Comparison of ENCODE assay signal across 22 mouse cellular contexts in the genomic region with DNA sequence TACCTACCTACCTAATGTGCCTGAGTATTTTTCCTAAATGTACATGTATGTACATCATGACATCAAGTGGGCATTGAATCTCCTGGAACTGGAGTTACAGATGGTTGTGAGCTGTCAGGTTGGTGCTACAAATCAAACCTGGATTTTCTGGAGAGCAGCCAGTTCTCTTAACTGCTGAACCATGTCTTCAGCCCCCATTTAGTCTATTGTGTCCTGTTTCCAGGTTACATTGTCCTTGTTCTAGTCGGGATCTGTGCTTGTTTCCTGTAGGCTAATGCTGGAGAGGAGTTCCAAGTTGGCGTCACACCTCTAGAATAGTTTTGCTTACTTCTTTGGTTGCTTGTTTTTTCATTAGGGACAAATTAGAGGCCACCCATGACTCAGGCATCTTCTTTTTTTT. TPM values are rescaled to one million over a fixed set of nuclear protein-coding genes. Genes with fewer than 3 reads are reported as not detected.
DNase-seq lines count a peak whose midpoint lies in the region; ATAC-seq and TF ChIP-seq lines count a peak whose summit lies in the region.
"Had no signal": no experiment of that assay in that cellular context is flagged by ENCODE, and none has a peak within 500 bp of the region (broad histone marks: within the 10 kb centered on the region; RNA-seq: fewer than 3 reads in every experiment).

No protein-coding gene starts in this region.

- TF ChIP-seq CTCF in kidney, adult 2 months (conservative IDR thresholded peaks at IDR 0.05; ENCODE audit: insufficient read depth, insufficient read length, low read depth, low read length) = no peak
- no peak for TF ChIP-seq CTCF in lung, postnatal 0 days (IDR thresholded peaks at IDR 0.05)

- WGBS in kidney, adult 2 months = 39% methylated on average over 2 of the region's 2 CpGs
- WGBS in kidney, embryonic 14.5 days = 70% methylated on average over 2 of the region's 2 CpGs
- 74% methylated on average over 2 of the region's 2 CpGs for WGBS in lung, postnatal 0 days

- no peak overlapping the region for H3K27ac ChIP-seq in kidney, adult 2 months (ENCODE audit: insufficient read depth, low read depth, low read length)
- no peak overlapping the region for H3K27ac ChIP-seq in kidney, embryonic 14.5 days (ENCODE audit: low read depth, low read length)
- no peak overlapping the region for H3K27ac ChIP-seq in lung, postnatal 0 days (ENCODE audit: low read length)
- H3K27ac ChIP-seq: embryonic facial prominence, embryonic 13.5 days; forebrain, embryonic 12.5 days; heart, embryonic 15.5 days; hindbrain, embryonic 12.5 days had no signal

- no peak for ATAC-seq in kidney, embryonic 14.5 days (ENCODE audit: low FRiP score, low TSS enrichment)
- no peak for ATAC-seq in lung, postnatal 0 days
- ATAC-seq: activated CD4-positive, CD25-positive, alpha-beta regulatory T cell, adult 4 months; forebrain, embryonic 16.5 days; hindbrain, embryonic 16.5 days; Patski had no signal

- H3K9ac ChIP-seq in kidney, embryonic 14.5 days (ENCODE audit: low read depth, low read length) = no peak overlapping the region
- H3K9ac ChIP-seq in lung, postnatal 0 days (replicated peaks; ENCODE audit: low read depth) = no peak overlapping the region
- H3K9ac ChIP-seq: embryonic facial prominence, embryonic 13.5 days; forebrain, embryonic 12.5 days; heart, embryonic 15.5 days; hindbrain, embryonic 12.5 days had no signal

- H3K36me3 ChIP-seq in kidney, adult 2 months (ENCODE audit: control insufficient read depth, insufficient read depth, low read length) = peaks cover 8% of the 10 kb centered on the region
- H3K36me3 ChIP-seq in kidney, embryonic 14.5 days (ENCODE audit: control insufficient read depth, insufficient read depth, low read length) = peaks cover 64% of the 10 kb centered on the region
- H3K36me3 ChIP-seq in lung, postnatal 0 days (ENCODE audit: insufficient read depth, low read length) = peaks cover 28% of the 10 kb centered on the region

- H3K27me3 ChIP-seq in kidney, adult 2 months (replicated peaks; ENCODE audit: control insufficient read depth, insufficient read depth, low read length) = no peaks in the 10 kb centered on the region
- no peaks in the 10 kb centered on the region for H3K27me3 ChIP-seq in kidney, embryonic 14.5 days (ENCODE audit: control insufficient read depth, insufficient read depth, low read length)
- no peaks in the 10 kb centered on the region for H3K27me3 ChIP-seq in lung, postnatal 0 days (replicated peaks; ENCODE audit: insufficient read depth, low read length)
- H3K27me3 ChIP-seq: embryonic facial prominence, embryonic 13.5 days; forebrain, embryonic 12.5 days; heart, embryonic 15.5 days; hindbrain, embryonic 12.5 days; Patski had no signal

- no peak for TF ChIP-seq POLR2A in kidney, adult 2 months (IDR thresholded peaks at IDR 0.05; ENCODE audit: low read depth, low read length)

- intact Hi-C loops in heart, postnatal 36 days (cut with DNase I) = no loop called here

- no peaks in the 10 kb centered on the region for H3K4me1 ChIP-seq in kidney, adult 2 months (ENCODE audit: control insufficient read depth, insufficient read depth, low read length)
- H3K4me1 ChIP-seq in kidney, embryonic 14.5 days (ENCODE audit: control insufficient read depth, insufficient read depth, low read length) = no peaks in the 10 kb centered on the region
- H3K4me1 ChIP-seq in lung, postnatal 0 days (ENCODE audit: insufficient read depth, low read depth, low read length) = no peaks in the 10 kb centered on the region
- H3K4me1 ChIP-seq: embryonic facial prominence, embryonic 13.5 days; forebrain, embryonic 12.5 days; heart, embryonic 15.5 days; hindbrain, embryonic 12.5 days had no signal

- no peak for TF ChIP-seq EP300 in lung, postnatal 0 days (IDR thresholded peaks at IDR 0.05)

- no peak overlapping the region for H3K4me2 ChIP-seq in kidney, embryonic 14.5 days (replicated peaks; ENCODE audit: low read depth, low read length)
- H3K4me2 ChIP-seq in lung, postnatal 0 days (replicated peaks; ENCODE audit: low read depth, low read length) = no peak overlapping the region
- H3K4me2 ChIP-seq: embryonic facial prominence, embryonic 13.5 days; forebrain, embryonic 12.5 days; heart, embryonic 15.5 days; hindbrain, embryonic 12.5 days had no signal

- H3K9me3 ChIP-seq in kidney, embryonic 14.5 days (ENCODE audit: control insufficient read depth, low read length) = no peaks in the 10 kb centered on the region
- no peaks in the 10 kb centered on the region for H3K9me3 ChIP-seq in lung, postnatal 0 days (ENCODE audit: low read length)
- H3K9me3 ChIP-seq: embryonic facial prominence, embryonic 13.5 days; forebrain, embryonic 12.5 days; heart, embryonic 15.5 days; hindbrain, embryonic 12.5 days had no signal

- peak; percentile 90 for DNase-seq in heart, adult 11 months
- no peak for DNase-seq in heart, postnatal 36 days
- DNase-seq in kidney, adult 2 months = peak; percentile 52
- DNase-seq in kidney, adult 11 months = no peak
- peak; percentile 49 for DNase-seq in kidney, postnatal 14 days
- peak; percentile 8 for DNase-seq in A20 (ENCODE audit: low read depth, low spot score)
- DNase-seq in lung, postnatal 0 days (ENCODE audit: low spot score) = no peak
- DNase-seq: adrenal gland, postnatal 14 days; cerebellum, adult 18-20 months; cerebellum, adult 9-11 months; cerebellum, postnatal 36 days; gastrocnemius, postnatal 10 days had no signal

- H3K4me3 ChIP-seq in kidney, adult 2 months (ENCODE audit: insufficient read depth, low read depth, low read length) = no peak overlapping the region
- no peak overlapping the region for H3K4me3 ChIP-seq in kidney, embryonic 14.5 days (ENCODE audit: low read length)
- no peak overlapping the region for H3K4me3 ChIP-seq in lung, postnatal 0 days (ENCODE audit: low read depth, low read length)
- H3K4me3 ChIP-seq: embryonic facial prominence, embryonic 13.5 days; forebrain, embryonic 12.5 days; heart, embryonic 15.5 days; hindbrain, embryonic 12.5 days had no signal

RNA-seq across cellular contexts. Expression of gene Sugt1, which starts 18.4 kb away (rescaled TPM):
- total RNA-seq in heart, postnatal 36 days (2021) = 10 to 100 TPM; 64.8 to 73.7 TPM
- 6.8 and 10.6 TPM in 2 replicates for polyA plus RNA-seq in kidney, adult 2 months (2012; rRNA removed)
- polyA plus RNA-seq in kidney, embryonic 14.5 days (2014; fragmentation: Nextera tagmentation; extraction: Ambion mirVana) = 135 and 166 TPM in 2 replicates
- polyA plus RNA-seq in lung, postnatal 0 days (2015; fragmentation: Nextera tagmentation; extraction: Ambion mirVana) = 96.8 and 104 TPM in 2 replicates

RNA-seq across cellular contexts. Expression of gene Cnmd, which starts 56.1 kb away (rescaled TPM):
- total RNA-seq in heart, postnatal 36 days (2021) = 1 to 10 TPM; 1.1 to 1.8 TPM
- polyA plus RNA-seq in kidney, adult 2 months (2012; rRNA removed) = 0.09 and 0.20 TPM in 2 replicates
- 1.8 and 2.4 TPM in 2 replicates for polyA plus RNA-seq in kidney, embryonic 14.5 days (2014; fragmentation: Nextera tagmentation; extraction: Ambion mirVana)
- polyA plus RNA-seq in lung, postnatal 0 days (2015; fragmentation: Nextera tagmentation; extraction: Ambion mirVana) = 0.23 and 0.26 TPM in 2 replicates
- polyA plus RNA-seq: activated CD4-positive, CD25-positive, alpha-beta regulatory T cell, adult 4 months; C2C12 had no signal

Comparison
In these comparisons a context has a peak if more than half of its experiments do, and no peak if none do; other contexts are left out.
1. DNase-seq: peak in heart, adult 11 months (single experiment), kidney, adult 2 months (single experiment), kidney, postnatal 14 days (single experiment) and A20 (single experiment); none in heart, postnatal 36 days (0 of 2), kidney, adult 11 months (single experiment) and lung, postnatal 0 days (single experiment).